Mouse (Mus musculus): ENCODE data around the gene Foxm1.

Gene Foxm1

DNA sequence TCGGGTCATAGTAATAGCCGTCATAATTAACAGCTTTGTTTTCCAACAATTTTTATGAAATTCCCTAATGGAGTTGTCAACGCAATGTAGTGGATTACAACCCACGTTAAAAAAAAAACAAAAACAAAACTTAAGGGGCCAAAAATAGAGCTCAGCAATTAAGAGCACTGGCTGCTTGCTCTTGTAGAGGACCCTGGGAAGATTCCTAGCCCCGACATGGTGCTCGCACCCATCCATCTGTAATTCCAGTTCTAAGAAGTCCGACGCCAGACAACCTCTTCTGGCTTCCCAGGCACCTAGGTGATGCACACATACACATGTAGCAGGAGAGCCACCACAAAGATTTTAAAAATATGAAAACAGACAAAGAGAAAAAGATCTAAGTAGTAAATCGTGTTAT, 62.3 kb downstream of the Foxm1 start:
- DNase-seq: no peak
